Mouse (Mus musculus) urinary bladder, postnatal 14 days (tissue): ENCODE results near the gene Frs2.
"Not testable (repeated sequence)": the region's sequence is repeated elsewhere in the genome, so short reads cannot be mapped to it uniquely, and the experiment has no call there.

ENCODE experiments used
- DNase-seq: peaks from one replicate; pipeline ENCODE4 v3.0.0; 2021; ENCODE audit warnings: low spot score

The Frs2 gene

DNA sequence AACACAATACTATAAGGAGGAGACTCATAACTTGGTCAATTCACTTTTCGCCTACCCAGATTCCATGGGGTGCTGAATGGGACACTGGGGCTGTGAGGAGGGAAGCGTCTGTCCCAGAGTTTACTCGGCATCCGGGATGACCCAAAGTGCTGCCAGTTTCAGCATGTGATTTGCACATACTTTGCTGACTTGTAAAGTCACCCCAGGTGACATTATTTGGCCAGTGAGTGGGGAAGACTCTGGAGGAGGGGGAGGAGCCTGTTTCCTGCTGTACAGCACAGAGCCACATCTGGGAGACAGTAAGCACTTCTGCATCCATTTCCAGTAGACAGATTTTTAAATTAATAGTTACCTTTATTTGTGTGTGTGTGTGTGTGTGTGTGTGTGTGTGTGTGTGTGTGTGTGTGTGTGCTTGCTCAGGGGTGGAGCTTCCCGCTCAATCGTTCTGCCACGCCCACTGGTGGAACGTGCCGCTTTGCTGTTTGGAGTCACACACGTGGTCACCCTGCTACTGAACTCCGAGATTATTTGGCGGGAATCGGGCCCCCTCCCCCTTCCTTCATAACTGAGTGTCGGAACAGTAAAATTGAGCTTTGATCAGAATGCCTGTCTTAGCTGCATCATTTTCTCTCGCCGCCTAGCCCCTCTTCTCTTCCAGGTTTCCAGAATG, 104.7 kb downstream of the Frs2 start:
- DNase-seq = not testable (repeated sequence)

DNA sequence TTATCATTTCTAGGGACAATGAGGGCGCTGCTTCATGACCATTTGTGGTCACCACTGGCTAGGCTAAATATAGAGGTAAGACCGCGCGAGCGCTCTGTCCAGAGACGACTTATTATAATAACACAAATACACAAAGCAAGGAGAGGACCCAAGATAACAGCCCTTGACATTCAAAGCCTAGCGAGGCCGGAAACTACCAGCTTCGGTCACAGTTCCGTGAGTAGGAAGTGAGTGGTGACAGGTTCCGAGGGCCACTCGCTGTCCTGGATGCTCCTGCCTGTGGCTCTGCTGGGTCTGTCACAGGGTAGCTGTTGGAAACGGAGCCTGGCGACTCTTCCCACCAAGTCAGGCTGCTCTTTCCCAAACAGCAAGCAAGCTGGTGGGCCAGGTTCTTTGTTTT, 106.0 kb downstream of the Frs2 start:
- no peak for DNase-seq

DNA sequence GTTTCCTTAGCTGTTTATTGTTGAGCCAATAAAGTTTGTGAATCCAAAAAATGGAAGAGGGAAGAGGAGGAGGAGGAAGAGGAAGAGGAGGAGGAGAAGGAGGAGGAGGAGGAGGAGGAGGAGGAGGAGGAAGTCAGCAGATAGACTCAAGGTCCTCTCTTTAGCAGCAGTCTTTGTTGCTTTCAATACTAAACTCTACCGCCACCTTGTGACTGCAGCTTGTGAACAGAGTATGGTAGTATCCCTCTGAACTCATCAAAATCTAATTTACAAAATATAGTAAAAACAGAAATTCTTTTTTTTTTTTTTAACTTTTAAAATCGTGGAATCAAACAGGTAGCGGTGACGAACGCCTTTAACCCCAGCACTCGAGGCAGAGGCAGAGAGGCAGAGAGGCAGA, 108.0 kb downstream of the Frs2 start:
- DNase-seq = no peak

DNA sequence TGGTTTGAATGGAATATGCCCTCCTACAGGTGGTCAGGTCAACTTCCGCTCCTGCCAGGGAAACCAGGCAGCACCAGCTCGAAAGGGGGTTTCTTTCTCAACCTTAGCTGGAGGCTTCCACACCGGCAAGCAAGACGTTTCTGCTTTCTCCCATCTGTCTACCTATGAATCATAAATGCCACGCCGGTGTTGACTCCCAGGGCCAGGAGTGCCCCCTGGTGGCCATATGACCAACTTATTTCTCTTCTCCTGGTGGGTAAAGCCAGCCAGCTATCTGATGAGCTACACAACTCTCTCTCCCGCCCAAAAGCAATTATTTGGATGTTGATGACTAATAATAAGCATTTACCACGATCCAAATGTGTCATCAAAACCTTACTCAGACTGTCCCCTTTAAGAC, 114.5 kb downstream of the Frs2 start:
- peak; percentile 91 for DNase-seq

DNA sequence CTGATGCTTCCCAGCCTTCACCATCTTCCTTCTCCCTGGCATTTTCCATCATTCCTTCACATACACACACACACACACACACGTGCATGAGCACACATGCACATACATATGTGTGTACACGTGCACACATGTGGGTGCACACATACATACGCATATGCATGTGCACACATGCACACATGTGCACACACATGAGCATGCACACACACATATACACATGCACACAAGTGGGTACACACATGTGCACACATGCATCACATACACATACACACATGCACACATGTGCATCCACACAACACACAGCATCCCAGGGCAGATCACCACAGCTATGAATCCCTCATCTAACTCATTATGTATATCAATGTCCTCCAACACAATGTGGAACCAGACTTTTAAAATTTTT, 117.2 kb downstream of the Frs2 start:
- no peak for DNase-seq

DNA sequence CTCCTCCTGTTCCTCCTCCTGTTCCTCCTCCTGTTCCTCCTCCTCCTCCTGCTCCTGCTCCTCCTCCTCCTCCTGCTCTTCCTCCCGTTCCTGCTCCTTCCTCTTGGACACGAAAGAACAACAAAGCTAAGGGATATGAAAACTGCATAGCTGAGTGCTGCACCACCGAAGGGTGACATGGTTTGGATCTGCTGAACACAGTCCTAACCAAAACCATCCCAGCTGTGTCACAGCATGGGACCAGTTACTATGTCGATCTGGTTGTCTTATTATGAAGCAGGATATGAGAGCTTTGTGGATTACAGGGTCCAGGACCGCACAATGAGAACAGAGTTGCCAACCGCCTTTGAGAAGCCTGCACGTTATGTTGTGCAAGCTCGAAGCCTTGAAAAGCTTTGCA, 122.2 kb downstream of the Frs2 start:
- no peak for DNase-seq

DNA sequence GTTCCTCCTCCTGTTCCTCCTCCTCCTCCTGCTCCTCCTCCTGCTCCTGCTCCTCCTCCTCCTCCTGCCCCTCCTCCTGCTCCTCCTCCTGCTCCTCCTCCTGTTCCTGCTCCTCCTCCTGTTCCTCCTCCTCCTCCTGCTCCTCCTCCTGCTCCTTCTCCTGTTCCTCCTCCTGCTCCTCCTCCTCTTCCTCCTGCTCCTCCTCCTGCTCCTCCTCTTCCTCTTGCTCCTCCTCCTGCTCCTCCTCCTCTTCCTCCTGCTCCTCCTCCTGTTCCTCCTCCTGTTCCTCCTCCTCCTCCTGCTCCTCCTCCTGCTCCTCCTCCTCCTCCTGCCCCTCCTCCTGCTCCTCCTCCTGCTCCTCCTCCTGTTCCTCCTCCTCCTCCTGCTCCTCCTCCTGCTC, 122.6 kb downstream of the Frs2 start:
- not testable (repeated sequence) for DNase-seq

DNA sequence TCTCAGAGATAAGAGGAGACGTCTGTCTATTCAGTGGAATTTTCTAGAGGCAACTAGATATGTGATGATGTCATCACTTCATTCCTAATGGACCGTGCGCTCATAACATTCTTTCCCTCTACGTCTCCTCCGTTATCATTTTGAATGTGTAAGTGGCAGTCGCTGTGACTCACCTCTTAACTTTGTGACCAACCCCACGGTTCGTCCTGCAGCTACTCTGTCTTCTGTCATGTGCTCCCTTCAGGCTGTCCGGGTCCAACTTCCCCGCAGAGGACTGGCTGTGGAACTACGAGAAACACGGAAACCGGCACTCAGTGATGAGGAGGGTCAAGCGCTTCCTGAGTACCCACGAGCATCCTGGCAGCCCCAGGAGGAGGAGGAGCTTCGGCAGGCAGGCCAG, 124.6 kb downstream of the Frs2 start:
- DNase-seq = no peak

DNA sequence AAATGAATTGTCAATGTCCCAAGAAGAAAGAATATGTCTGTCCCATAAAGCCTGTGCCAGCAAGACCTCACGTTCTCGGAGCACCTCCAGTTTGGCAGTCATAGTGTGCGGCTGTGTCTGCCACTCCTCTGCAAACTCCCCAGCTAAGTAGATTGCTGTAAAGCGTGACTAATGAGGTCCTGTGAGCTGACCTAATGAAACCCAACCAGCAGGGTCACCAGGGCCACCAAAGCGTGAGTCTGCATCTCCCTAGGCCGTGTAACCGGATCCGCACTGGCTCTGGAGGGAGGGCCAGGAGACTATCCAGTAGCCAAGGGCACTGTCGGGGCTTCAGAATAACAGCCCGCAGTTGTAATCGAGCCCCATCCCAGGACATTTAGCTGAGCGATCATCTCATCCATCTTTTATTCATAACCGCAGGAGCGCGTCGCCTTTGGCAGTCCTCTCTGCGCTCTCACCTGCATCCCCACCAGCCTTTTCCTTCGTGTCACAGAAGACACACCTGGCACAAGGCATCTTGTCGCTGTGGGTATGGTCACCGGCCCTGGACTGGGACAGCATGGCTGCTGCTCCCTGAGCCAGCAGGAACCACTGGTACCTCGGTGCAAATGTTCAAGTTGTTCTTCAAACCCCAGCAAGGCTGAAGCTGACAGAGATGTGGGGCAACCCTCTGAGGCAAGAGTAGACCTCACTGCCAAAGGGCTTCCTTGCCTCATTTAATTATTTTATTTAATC, 127.1 kb downstream of the Frs2 start:
- peak; percentile 25 for DNase-seq
